Mouse (Mus musculus) liver, adult 2 months (tissue): ENCODE results near the gene Pik3ap1.

Source experiments
- CTCF ChIP-seq: fragments of 200-500 bp; IDR thresholded peaks from 2 replicates; pipeline ENCODE4 v1.5.1; 2011; ENCODE audit warnings: low read depth, low read length, control low read depth
- POLR2A ChIP-seq: fragments of 200-500 bp; IDR thresholded peaks from 2 replicates; pipeline ENCODE4 v1.6.1; 2011; ENCODE audit warnings: low read length, control low read depth; ENCODE audit not compliant: insufficient read depth; ENCODE audit errors: extremely low read depth

- TF ChIP-seq CTCF (no peak), POLR2A (no peak)
These were observed 81.0 kb downstream of the Pik3ap1 start for GRCm38 (mm10) chr19:41303933-41304332.
